Mouse (Mus musculus) kidney, adult 18-20 months (tissue): ENCODE results near the gene Mical2.

Source experiments
- DNase-seq: peaks from one replicate; pipeline ENCODE4 v3.0.0; 2021

The Mical2 gene

GRCm38 (mm10) chr7:112225615-112226262 is at the start of gene Mical2:
Gene Mical2, plus strand, starts transcription at chr7:112225856.
- peak; percentile 88 for DNase-seq

- DNase-seq, result no peak
Measured at GRCm38 (mm10) chr7:112176627-112177026, 49.0 kb upstream of the Mical2 start.

GRCm38 (mm10) chr7:112180235-112180705 is 45.4 kb upstream of the Mical2 start:
- DNase-seq, result peak; percentile 82

GRCm38 (mm10) chr7:112183258-112183841 is 42.3 kb upstream of the Mical2 start:
- DNase-seq, result peak; percentile 89

GRCm38 (mm10) chr7:112184519-112185225 is 41.0 kb upstream of the Mical2 start:
- peak; percentile 11 for DNase-seq

GRCm38 (mm10) chr7:112185226-112185745 is 40.4 kb upstream of the Mical2 start:
- DNase-seq, result peak; percentile 63

GRCm38 (mm10) chr7:112186871-112187270 is 38.8 kb upstream of the Mical2 start:
- DNase-seq, result no peak

- DNase-seq, result no peak
Measured at GRCm38 (mm10) chr7:112187536-112188459, 37.9 kb upstream of the Mical2 start.

- no peak for DNase-seq
Measured at GRCm38 (mm10) chr7:112192237-112192636, 33.4 kb upstream of the Mical2 start.

- DNase-seq, result no peak
Measured at GRCm38 (mm10) chr7:112192778-112193177, 32.9 kb upstream of the Mical2 start.

- no peak for DNase-seq
Measured at GRCm38 (mm10) chr7:112194286-112194685, 31.4 kb upstream of the Mical2 start.

- no peak for DNase-seq
Measured at GRCm38 (mm10) chr7:112197461-112197860, 28.2 kb upstream of the Mical2 start.

GRCm38 (mm10) chr7:112199343-112199742 is 26.3 kb upstream of the Mical2 start:
- DNase-seq, result no peak

- no peak for DNase-seq
Measured at GRCm38 (mm10) chr7:112200761-112201160, 24.9 kb upstream of the Mical2 start.

- DNase-seq, result no peak
Measured at GRCm38 (mm10) chr7:112202194-112202593, 23.5 kb upstream of the Mical2 start.

GRCm38 (mm10) chr7:112202843-112203242 is 22.8 kb upstream of the Mical2 start:
- DNase-seq, result no peak

- DNase-seq, result no peak
Measured at GRCm38 (mm10) chr7:112203937-112204336, 21.7 kb upstream of the Mical2 start.

GRCm38 (mm10) chr7:112204380-112204963 is 21.2 kb upstream of the Mical2 start:
- DNase-seq, result no peak

GRCm38 (mm10) chr7:112205513-112205912 is 20.1 kb upstream of the Mical2 start:
- no peak for DNase-seq

- DNase-seq, result no peak
Measured at GRCm38 (mm10) chr7:112207717-112208116, 17.9 kb upstream of the Mical2 start.

GRCm38 (mm10) chr7:112208323-112209167 is 17.1 kb upstream of the Mical2 start:
- DNase-seq, result peak; percentile 28
